Mouse (Mus musculus): ENCODE measurements around the gene Mpp2.

- TF ChIP-seq CEBPB (IDR thresholded peaks at IDR 0.05; ENCODE audit: insufficient read depth, poor library complexity, severe bottlenecking), result no peak
- no peak for TF ChIP-seq USF1 (IDR thresholded peaks at IDR 0.05; ENCODE audit: low read depth)
- TF ChIP-seq POLR2A (IDR thresholded peaks at IDR 0.05; ENCODE audit: insufficient read length, low read depth), result no peak
- no peak for TF ChIP-seq SRF (IDR thresholded peaks at IDR 0.05; ENCODE audit: control insufficient read depth, insufficient read length, low read depth)
- no peak for TF ChIP-seq E2F4 (IDR thresholded peaks at IDR 0.05; ENCODE audit: insufficient read depth)
- TF ChIP-seq TCF3 (IDR thresholded peaks at IDR 0.05; ENCODE audit: insufficient read length, low read depth), result no peak
These were observed 47.7 kb downstream of the Mpp2 start for GRCm38 (mm10) chr11:102040646-102041045.
